Mouse (Mus musculus): ENCODE measurements around the gene Aunip. TPM values are rescaled to one million over a fixed set of nuclear protein-coding genes. Genes with fewer than 3 reads are reported as not detected.

Gene Aunip
- polyA plus RNA-seq, 1 experiment, result 0.09 TPM

DNA sequence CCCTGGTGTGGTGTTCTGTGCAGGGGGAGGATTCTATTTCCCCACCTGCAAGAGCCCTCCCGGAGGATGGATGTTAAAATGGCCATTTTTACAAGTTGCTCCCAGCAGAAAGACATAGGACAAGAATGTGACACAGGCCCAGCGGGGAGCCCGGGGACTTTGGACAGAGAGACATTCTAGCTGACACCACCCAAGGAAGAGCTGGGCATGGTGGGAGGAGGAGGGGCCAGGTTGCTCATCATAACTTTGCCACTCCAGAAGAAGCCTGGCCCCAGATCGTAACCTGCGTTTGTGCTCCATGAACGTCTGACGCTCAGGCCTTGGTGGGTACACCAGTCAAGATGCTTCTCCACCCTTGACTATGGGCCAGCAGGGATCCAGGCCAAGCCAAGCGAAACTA is 49.9 kb downstream of the Aunip start:
- Histone ChIP-seq H3K4me1 (ENCODE audit: control insufficient read depth, insufficient read depth, low read length) (no peaks in the 10 kb centered on the region), H3K27me3 (replicated peaks; ENCODE audit: control insufficient read depth, insufficient read depth, low read length) (no peaks in the 10 kb centered on the region), H3K4me3 (ENCODE audit: insufficient read depth, low read depth, low read length) (no peak overlapping the region), H3K36me3 (ENCODE audit: control insufficient read depth, insufficient read depth, low read length) (no peaks in the 10 kb centered on the region), H3K27ac (ENCODE audit: insufficient read depth, low read depth, low read length) (no peak overlapping the region)
- 80% methylated on average over 8 of the region's 8 CpGs for WGBS
- no peak for DNase-seq
- TF ChIP-seq CTCF (conservative IDR thresholded peaks at IDR 0.05; ENCODE audit: insufficient read depth, insufficient read length, low read depth, low read length) (no peak), POLR2A (IDR thresholded peaks at IDR 0.05; ENCODE audit: low read depth, low read length) (no peak)

DNA sequence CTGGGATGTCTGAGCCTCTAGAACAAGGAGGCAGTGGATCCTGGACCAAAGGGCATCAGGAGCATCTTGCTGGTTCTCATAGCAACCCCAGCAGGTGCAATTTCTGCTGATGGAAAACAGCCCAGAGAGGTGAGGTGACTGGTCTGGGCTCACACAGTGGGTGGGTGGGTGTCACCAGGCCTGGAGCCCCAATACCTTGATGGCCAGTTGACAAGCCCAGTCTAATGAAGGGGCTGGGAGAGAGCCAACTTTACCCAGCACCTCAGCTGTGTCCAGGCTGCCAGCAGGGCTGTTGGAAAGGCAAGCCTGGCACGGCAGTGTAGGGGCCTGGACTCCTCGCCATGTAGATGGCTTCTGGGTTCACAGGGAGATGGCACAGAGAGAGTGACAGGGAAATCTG is 51.2 kb downstream of the Aunip start:
- no peak for DNase-seq
- 94% methylated on average over 2 of the region's 2 CpGs for WGBS
- H3K4me1 ChIP-seq (ENCODE audit: control insufficient read depth, insufficient read depth, low read length), result no peaks in the 10 kb centered on the region
- no peaks in the 10 kb centered on the region for H3K36me3 ChIP-seq (ENCODE audit: control insufficient read depth, insufficient read depth, low read length)
- H3K27me3 ChIP-seq (replicated peaks; ENCODE audit: control insufficient read depth, insufficient read depth, low read length), result no peaks in the 10 kb centered on the region
- H3K4me3 ChIP-seq (ENCODE audit: insufficient read depth, low read depth, low read length), result no peak overlapping the region
- H3K27ac ChIP-seq (ENCODE audit: insufficient read depth, low read depth, low read length), result no peak overlapping the region
- no peak for TF ChIP-seq CTCF (conservative IDR thresholded peaks at IDR 0.05; ENCODE audit: insufficient read depth, insufficient read length, low read depth, low read length)
- no peak for TF ChIP-seq POLR2A (IDR thresholded peaks at IDR 0.05; ENCODE audit: low read depth, low read length)

DNA sequence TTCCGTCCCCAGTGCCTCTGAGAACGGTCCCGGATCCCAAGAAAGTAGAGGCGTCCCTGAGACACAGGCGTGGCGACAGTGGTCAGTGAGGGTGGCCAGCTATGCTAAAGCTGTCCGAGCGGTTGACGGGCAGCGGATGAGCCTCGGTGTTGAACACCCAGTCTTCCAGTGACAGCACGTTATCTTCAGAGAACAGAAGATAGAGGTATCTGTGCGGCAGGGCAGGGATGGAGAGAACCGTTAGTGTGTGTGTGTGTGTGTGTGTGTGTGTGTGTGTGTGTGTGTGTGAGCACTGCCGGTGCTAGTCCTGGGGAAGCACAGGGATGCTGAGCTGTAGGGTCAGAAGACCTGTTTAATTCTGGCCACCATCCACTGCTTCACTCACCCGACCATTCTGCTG is 52.8 kb downstream of the Aunip start:
- H3K4me1 ChIP-seq (ENCODE audit: control insufficient read depth, insufficient read depth, low read length), result no peaks in the 10 kb centered on the region
- no peak overlapping the region for H3K4me3 ChIP-seq (ENCODE audit: insufficient read depth, low read depth, low read length)
- H3K27me3 ChIP-seq (replicated peaks; ENCODE audit: control insufficient read depth, insufficient read depth, low read length), result no peaks in the 10 kb centered on the region
- no peak for DNase-seq
- H3K36me3 ChIP-seq (ENCODE audit: control insufficient read depth, insufficient read depth, low read length), result no peaks in the 10 kb centered on the region
- WGBS, result 94% methylated on average over 16 of the region's 16 CpGs
- no peak overlapping the region for H3K27ac ChIP-seq (ENCODE audit: insufficient read depth, low read depth, low read length)
- no peak for TF ChIP-seq POLR2A (IDR thresholded peaks at IDR 0.05; ENCODE audit: low read depth, low read length)
- TF ChIP-seq CTCF (conservative IDR thresholded peaks at IDR 0.05; ENCODE audit: insufficient read depth, insufficient read length, low read depth, low read length), result no peak

DNA sequence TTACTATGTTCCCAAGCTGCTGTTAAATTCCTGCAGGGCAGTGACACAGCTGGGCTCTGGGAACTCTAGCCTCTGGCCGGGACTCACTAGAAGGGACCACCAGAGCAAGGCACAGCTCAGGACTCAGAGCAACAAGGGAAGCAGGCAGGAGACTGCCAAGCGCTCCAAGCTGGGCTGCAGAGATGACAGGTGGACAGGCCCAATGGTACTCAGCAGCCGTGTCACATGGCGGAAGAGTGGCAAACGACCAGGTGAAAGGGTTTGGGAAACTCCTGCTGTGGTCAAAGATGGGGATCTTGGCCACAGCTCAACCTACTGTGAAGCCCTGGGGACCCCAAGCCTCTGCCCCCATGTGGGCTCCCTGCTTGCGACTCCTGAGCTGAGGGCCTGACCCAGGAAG is 53.3 kb downstream of the Aunip start:
- H3K27me3 ChIP-seq (replicated peaks; ENCODE audit: control insufficient read depth, insufficient read depth, low read length), result no peaks in the 10 kb centered on the region
- H3K27ac ChIP-seq (ENCODE audit: insufficient read depth, low read depth, low read length), result no peak overlapping the region
- no peaks in the 10 kb centered on the region for H3K36me3 ChIP-seq (ENCODE audit: control insufficient read depth, insufficient read depth, low read length)
- WGBS, result 85% methylated on average over 6 of the region's 6 CpGs
- no peak overlapping the region for H3K4me3 ChIP-seq (ENCODE audit: insufficient read depth, low read depth, low read length)
- no peaks in the 10 kb centered on the region for H3K4me1 ChIP-seq (ENCODE audit: control insufficient read depth, insufficient read depth, low read length)
- no peak for DNase-seq
- TF ChIP-seq POLR2A (IDR thresholded peaks at IDR 0.05; ENCODE audit: low read depth, low read length) (no peak), CTCF (conservative IDR thresholded peaks at IDR 0.05; ENCODE audit: insufficient read depth, insufficient read length, low read depth, low read length) (no peak)

DNA sequence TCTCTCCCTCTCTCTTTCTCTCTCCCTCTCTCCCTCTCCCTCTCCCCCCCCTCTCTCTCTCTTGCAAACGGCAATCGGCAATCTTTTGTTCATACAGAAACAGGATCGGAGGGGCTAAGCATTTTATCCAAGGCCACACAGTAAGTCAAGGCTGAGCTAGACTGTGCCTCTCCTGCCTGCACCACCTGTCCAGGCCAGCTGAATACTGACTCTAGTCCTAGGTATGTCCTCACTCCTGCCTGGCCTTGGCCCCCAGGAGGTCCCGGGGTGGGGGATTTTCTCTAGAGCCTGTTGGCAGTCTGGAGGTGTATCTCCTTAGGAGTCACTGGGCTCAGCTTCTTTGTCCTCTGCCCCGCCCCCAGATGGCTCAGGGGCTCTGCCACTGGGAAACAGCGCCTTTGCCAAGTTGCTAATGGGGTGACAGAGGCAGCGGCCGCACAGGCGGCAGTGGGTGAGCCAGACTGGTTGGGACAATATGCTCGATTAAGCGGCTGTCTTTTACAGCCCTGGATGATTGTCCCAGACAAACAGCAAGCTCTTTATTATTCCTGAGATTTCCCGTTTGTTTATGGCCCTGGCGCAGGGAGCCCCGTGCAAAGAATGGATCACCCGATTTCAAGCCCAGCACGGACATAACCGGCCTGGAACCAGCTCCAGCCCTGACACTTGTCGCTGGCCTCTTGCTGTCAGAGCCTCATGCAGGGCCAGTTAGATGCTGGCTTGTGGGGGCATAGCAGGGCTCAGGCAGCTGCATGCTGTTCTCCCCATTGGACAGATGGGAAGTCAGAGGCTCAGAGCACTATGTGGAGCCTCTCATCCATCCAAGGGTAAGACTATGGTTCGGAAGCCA is 56.8 kb downstream of the Aunip start:
- Histone ChIP-seq H3K4me1 (ENCODE audit: control insufficient read depth, insufficient read depth, low read length) (no peaks in the 10 kb centered on the region), H3K27me3 (replicated peaks; ENCODE audit: control insufficient read depth, insufficient read depth, low read length) (no peaks in the 10 kb centered on the region), H3K27ac (ENCODE audit: insufficient read depth, low read depth, low read length) (no peak overlapping the region), H3K4me3 (ENCODE audit: insufficient read depth, low read depth, low read length) (no peak overlapping the region), H3K36me3 (ENCODE audit: control insufficient read depth, insufficient read depth, low read length) (no peaks in the 10 kb centered on the region)
- 56% methylated on average over 19 of the region's 19 CpGs for WGBS
- TF ChIP-seq CTCF (conservative IDR thresholded peaks at IDR 0.05; ENCODE audit: insufficient read depth, insufficient read length, low read depth, low read length), result no peak
- no peak for TF ChIP-seq POLR2A (IDR thresholded peaks at IDR 0.05; ENCODE audit: low read depth, low read length)
- no peak for DNase-seq

DNA sequence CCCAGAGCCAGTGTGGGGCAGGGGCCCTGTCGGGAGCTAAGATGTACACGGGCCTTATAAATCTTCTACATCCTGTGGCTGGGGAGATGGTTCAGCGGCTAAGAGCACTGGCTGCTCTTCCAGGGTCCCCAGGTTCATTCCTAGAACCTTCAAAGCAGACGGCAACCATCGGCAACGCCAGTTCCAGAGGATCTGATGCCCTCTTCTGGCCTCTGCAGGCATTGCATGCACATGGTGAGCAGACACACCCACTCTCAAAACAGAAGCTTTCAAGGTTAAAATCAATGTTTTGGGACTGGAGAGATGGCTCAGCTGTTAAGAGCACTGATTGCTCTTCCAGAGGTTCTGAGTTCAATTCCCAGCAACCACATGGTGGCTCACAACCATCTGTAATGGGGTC is 58.4 kb downstream of the Aunip start:
- Histone ChIP-seq H3K4me3 (ENCODE audit: insufficient read depth, low read depth, low read length) (no peak overlapping the region), H3K4me1 (ENCODE audit: control insufficient read depth, insufficient read depth, low read length) (no peaks in the 10 kb centered on the region), H3K27ac (ENCODE audit: insufficient read depth, low read depth, low read length) (no peak overlapping the region), H3K27me3 (replicated peaks; ENCODE audit: control insufficient read depth, insufficient read depth, low read length) (no peaks in the 10 kb centered on the region), H3K36me3 (ENCODE audit: control insufficient read depth, insufficient read depth, low read length) (no peaks in the 10 kb centered on the region)
- no peak for DNase-seq
- TF ChIP-seq POLR2A (IDR thresholded peaks at IDR 0.05; ENCODE audit: low read depth, low read length) (no peak), CTCF (conservative IDR thresholded peaks at IDR 0.05; ENCODE audit: insufficient read depth, insufficient read length, low read depth, low read length) (peak; percentile 37; the same call in 1 of the 2 replicates)
- whole genome bisulfite sequencing, result 70% methylated on average over 6 of the region's 6 CpGs

DNA sequence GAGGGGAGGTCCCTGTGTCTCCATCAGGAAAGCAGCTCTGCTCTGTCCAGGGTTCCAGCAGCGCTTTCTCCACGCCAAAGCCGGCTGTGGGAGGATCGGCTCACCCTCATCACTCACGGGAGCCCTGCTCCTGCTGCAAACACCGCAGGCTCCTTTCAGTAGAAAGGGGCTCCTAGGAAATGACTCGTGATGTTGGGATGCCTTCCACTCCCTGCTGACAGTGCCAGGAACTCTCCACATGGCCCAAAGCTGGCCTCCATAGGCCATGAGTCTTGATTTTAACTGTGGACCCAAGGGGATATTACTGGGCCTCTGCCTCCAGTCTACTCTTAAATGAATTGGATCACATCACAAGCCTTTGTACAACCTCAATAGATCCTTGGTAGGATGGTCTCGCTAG is 59.0 kb downstream of the Aunip start:
- Histone ChIP-seq H3K4me1 (ENCODE audit: control insufficient read depth, insufficient read depth, low read length) (no peaks in the 10 kb centered on the region), H3K36me3 (ENCODE audit: control insufficient read depth, insufficient read depth, low read length) (no peaks in the 10 kb centered on the region), H3K27me3 (replicated peaks; ENCODE audit: control insufficient read depth, insufficient read depth, low read length) (no peaks in the 10 kb centered on the region), H3K27ac (ENCODE audit: insufficient read depth, low read depth, low read length) (no peak overlapping the region), H3K4me3 (ENCODE audit: insufficient read depth, low read depth, low read length) (no peak overlapping the region)
- no peak for TF ChIP-seq CTCF (conservative IDR thresholded peaks at IDR 0.05; ENCODE audit: insufficient read depth, insufficient read length, low read depth, low read length)
- TF ChIP-seq POLR2A (IDR thresholded peaks at IDR 0.05; ENCODE audit: low read depth, low read length), result no peak
- no peak for DNase-seq
- WGBS, result 88% methylated on average over 8 of the region's 8 CpGs

Measured in kidney, adult 2 months (tissue).